In the genomic region with DNA sequence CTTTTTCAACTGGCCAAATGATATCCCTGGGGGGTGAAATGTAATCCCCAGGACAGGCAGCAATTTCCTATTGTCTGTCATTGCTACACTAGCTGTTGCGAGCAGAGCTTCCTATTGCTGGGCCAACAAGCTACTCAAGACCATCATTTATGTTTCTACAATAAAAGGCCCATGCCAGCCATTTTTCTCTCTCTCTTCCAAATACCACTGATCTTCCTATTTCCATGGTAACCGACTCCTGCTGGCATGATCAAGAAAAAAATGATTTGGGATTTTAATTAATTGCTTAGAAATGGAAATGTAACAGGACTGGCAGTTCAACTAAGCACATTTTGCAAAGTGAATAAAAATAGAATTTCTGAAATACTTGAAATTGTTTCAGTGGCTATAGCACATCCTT, we compare ENCODE assay signal across 32 mouse cellular contexts.
A peak's percentile ranks its signal among the peaks of the same experiment; 100 is the strongest.
DNase-seq lines count a peak whose midpoint lies in the region; ATAC-seq lines count a peak whose summit lies in the region.
"Had no signal": no experiment of that assay in that cellular context is flagged by ENCODE, and none has a peak within 500 bp of the region (broad histone marks: within the 10 kb centered on the region; RNA-seq: fewer than 3 reads in every experiment).

No protein-coding gene starts in this region.

- H3K36me3 ChIP-seq in forebrain, embryonic 14.5 days (ENCODE audit: control insufficient read depth, insufficient read depth, low read length), result no peaks in the 10 kb centered on the region
- H3K36me3 ChIP-seq in forebrain, embryonic 11.5 days (ENCODE audit: control insufficient read depth, insufficient read depth, low read length), result no peaks in the 10 kb centered on the region
- H3K36me3 ChIP-seq: embryonic facial prominence, embryonic 10.5 days; embryonic facial prominence, embryonic 15.5 days; hindbrain, embryonic 12.5 days; limb, embryonic 12.5 days; liver, embryonic 15.5 days had no signal

- no peak overlapping the region for H3K27ac ChIP-seq in forebrain, embryonic 14.5 days (ENCODE audit: low read depth, low read length)
- H3K27ac ChIP-seq in forebrain, embryonic 11.5 days (ENCODE audit: low read depth, low read length), result no peak overlapping the region
- H3K27ac ChIP-seq: embryonic facial prominence, embryonic 10.5 days; embryonic facial prominence, embryonic 15.5 days; gastrocnemius, adult 2 months; hindbrain, embryonic 12.5 days; left cerebral cortex, adult 2 months; limb, embryonic 12.5 days; liver, embryonic 15.5 days; stomach, postnatal 0 days had no signal

- no peaks in the 10 kb centered on the region for H3K27me3 ChIP-seq in forebrain, embryonic 14.5 days (replicated peaks; ENCODE audit: control insufficient read depth, insufficient read depth, low read length)
- no peaks in the 10 kb centered on the region for H3K27me3 ChIP-seq in forebrain, embryonic 11.5 days (ENCODE audit: control insufficient read depth, insufficient read depth, low read length)
- H3K27me3 ChIP-seq: CH12.LX; embryonic facial prominence, embryonic 15.5 days; hindbrain, embryonic 12.5 days; limb, embryonic 12.5 days; liver, embryonic 15.5 days had no signal

- WGBS in forebrain, embryonic 14.5 days, result 59% methylated on average over 2 of the region's 2 CpGs
- 76% methylated on average over 2 of the region's 2 CpGs for WGBS in forebrain, embryonic 11.5 days

- no peak overlapping the region for H3K4me3 ChIP-seq in forebrain, embryonic 14.5 days (ENCODE audit: low read depth, low read length)
- no peak overlapping the region for H3K4me3 ChIP-seq in forebrain, embryonic 11.5 days (ENCODE audit: low read depth, low read length)
- H3K4me3 ChIP-seq: embryonic facial prominence, embryonic 10.5 days; embryonic facial prominence, embryonic 15.5 days; gastrocnemius, adult 2 months; hindbrain, embryonic 12.5 days; left cerebral cortex, adult 2 months; limb, embryonic 12.5 days; liver, embryonic 15.5 days had no signal

- DNase-seq in forebrain, embryonic 14.5 days (ENCODE audit: low spot score), result peak; percentile 34
- DNase-seq in forebrain, embryonic 11.5 days (ENCODE audit: low spot score), result no peak
- peak; percentile 10 for DNase-seq in layer of hippocampus, adult 11-12 months (ENCODE audit: low spot score)
- DNase-seq in layer of hippocampus, adult 9-10 months (ENCODE audit: low spot score), result no peak
- DNase-seq in brain, embryonic 18.5 days (ENCODE audit: low read depth, low spot score), result peak; percentile 34
- DNase-seq in layer of hippocampus, postnatal 14 days (ENCODE audit: low spot score in 2 of 2), result peak; percentile 7 to 55
- no peak for DNase-seq in c-Kit-positive CD71-positive TER-119-positive erythroid progenitor cells, embryonic 14.5 days (ENCODE audit: low spot score)
- DNase-seq in adrenal gland, postnatal 36 days, result no peak
- DNase-seq: adrenal gland, adult 2 months; cerebellum, adult 18-20 months; cerebellum, postnatal 14 days; gastrocnemius, adult 2 months; gastrocnemius, postnatal 36 days; heart, adult 18-20 months; heart, postnatal 36 days; kidney, postnatal 14 days; lung, embryonic 14.5 days; lung, postnatal 14 days; right cerebral cortex, adult 18-20 months; right cerebral cortex, postnatal 4 days; thymus, postnatal 4 days had no signal

- H3K9ac ChIP-seq in forebrain, embryonic 14.5 days (ENCODE audit: low read length), result no peak overlapping the region
- H3K9ac ChIP-seq in forebrain, embryonic 11.5 days (ENCODE audit: low read length), result no peak overlapping the region
- H3K9ac ChIP-seq: embryonic facial prominence, embryonic 15.5 days; hindbrain, embryonic 12.5 days; limb, embryonic 12.5 days; liver, embryonic 15.5 days; lung, embryonic 14.5 days had no signal

- no peak for ATAC-seq in forebrain, embryonic 14.5 days
- ATAC-seq in forebrain, embryonic 11.5 days (replicated peaks; ENCODE audit: low FRiP score), result no peak
- ATAC-seq: activated CD4-positive, CD25-positive, alpha-beta regulatory T cell, adult 4 months; intestine, postnatal 0 days had no signal

- H3K4me2 ChIP-seq in forebrain, embryonic 14.5 days (ENCODE audit: low read length), result no peak overlapping the region
- H3K4me2 ChIP-seq in forebrain, embryonic 11.5 days (ENCODE audit: low read depth, low read length, severe bottlenecking), result no peak overlapping the region
- H3K4me2 ChIP-seq: embryonic facial prominence, embryonic 15.5 days; heart, embryonic 11.5 days; hindbrain, embryonic 12.5 days; limb, embryonic 12.5 days; liver, embryonic 15.5 days; lung, embryonic 14.5 days had no signal

- no peaks in the 10 kb centered on the region for H3K4me1 ChIP-seq in forebrain, embryonic 14.5 days (ENCODE audit: control insufficient read depth, insufficient read depth, low read length)
- H3K4me1 ChIP-seq in forebrain, embryonic 11.5 days (replicated peaks; ENCODE audit: control insufficient read depth, insufficient read depth, low read length), result no peaks in the 10 kb centered on the region
- H3K4me1 ChIP-seq: embryonic facial prominence, embryonic 10.5 days; embryonic facial prominence, embryonic 15.5 days; hindbrain, embryonic 12.5 days; limb, embryonic 12.5 days; liver, embryonic 15.5 days had no signal

- no peaks in the 10 kb centered on the region for H3K9me3 ChIP-seq in forebrain, embryonic 14.5 days (replicated peaks; ENCODE audit: control insufficient read depth, low read length)
- H3K9me3 ChIP-seq in forebrain, embryonic 11.5 days (ENCODE audit: control insufficient read depth, low read length), result no peaks in the 10 kb centered on the region
- H3K9me3 ChIP-seq: embryonic facial prominence, embryonic 10.5 days; embryonic facial prominence, embryonic 15.5 days; hindbrain, embryonic 12.5 days; limb, embryonic 12.5 days; liver, embryonic 15.5 days had no signal

Comparison
In these comparisons a context has a peak if more than half of its experiments do, and no peak if none do; other contexts are left out.
1. DNase-seq: peak in forebrain, embryonic 14.5 days (single experiment), layer of hippocampus, adult 11-12 months (single experiment), brain, embryonic 18.5 days (single experiment) and layer of hippocampus, postnatal 14 days (2 of 2); none in forebrain, embryonic 11.5 days (single experiment), layer of hippocampus, adult 9-10 months (single experiment), c-Kit-positive CD71-positive TER-119-positive erythroid progenitor cells, embryonic 14.5 days (single experiment) and adrenal gland, postnatal 36 days (0 of 2).